Mouse (Mus musculus): ENCODE results near the gene Gm6904. TPM values are rescaled to one million over a fixed set of nuclear protein-coding genes. Genes with fewer than 3 reads are reported as not detected.

The Gm6904 gene
- polyA plus RNA-seq, 1 experiment, result 0.98 TPM

Other genes with a start within 250 kb of the Gm6904 start
- gene 1700129C05Rik, start 117.3 kb downstream of the Gm6904 start, polyA plus RNA-seq (2012; rRNA removed), result not detected in 2 replicates
- gene Gm5142, start 81.5 kb downstream of the Gm6904 start, polyA plus RNA-seq (2012; rRNA removed), result not detected in 2 replicates
- 26.7 and 27.7 TPM in 2 replicates for gene Rcbtb1, start 59.0 kb downstream of the Gm6904 start, polyA plus RNA-seq (2012; rRNA removed)
- gene Phf11a, start 37.3 kb upstream of the Gm6904 start, polyA plus RNA-seq (2012; rRNA removed), result 1.4 and 1.6 TPM in 2 replicates
- gene Phf11b, start 81.1 kb upstream of the Gm6904 start, polyA plus RNA-seq (2012; rRNA removed), result 3.1 and 3.7 TPM in 2 replicates
- 20.0 and 21.8 TPM in 2 replicates for gene Phf11d, start 105.3 kb upstream of the Gm6904 start, polyA plus RNA-seq (2012; rRNA removed)
- gene Phf11c, start 135.2 kb upstream of the Gm6904 start, polyA plus RNA-seq (2012; rRNA removed), result 1.9 and 2.5 TPM in 2 replicates
- 6.4 and 7.1 TPM in 2 replicates for gene Setdb2, start 180.7 kb upstream of the Gm6904 start, polyA plus RNA-seq (2012; rRNA removed)
- 59.8 and 60.7 TPM in 2 replicates for gene Cab39l, start 180.8 kb upstream of the Gm6904 start, polyA plus RNA-seq (2012; rRNA removed)